Mouse (Mus musculus) stomach, embryonic 14.5 days (tissue): ENCODE data around the gene Mmgt2. TPM values are rescaled to one million over a fixed set of nuclear protein-coding genes. Genes with fewer than 3 reads are reported as not detected.

ENCODE experiments used
- ATAC-seq: fragments of 200-750 bp; cut with Nextera tagmentation; 2 replicates; pipeline ENCODE4 v1.8.0; 2017; ENCODE audit warnings: low read depth, moderate TSS enrichment; ENCODE audit not compliant: insufficient number of reproducible peaks, insufficient read depth, low FRiP score
- H3K27ac ChIP-seq: fragments of 300-500 bp; sonication (generic); 2 replicates; pipeline ENCODE4 v1.5.1; 2014; ENCODE audit warnings: mild to moderate bottlenecking, low read length, moderate library complexity, mixed read lengths
- H3K27me3 ChIP-seq: fragments of 300-500 bp; sonication (generic); 2 replicates; pipeline ENCODE4 v1.6.1; 2014; ENCODE audit warnings: low read length, control low read depth, mixed read lengths; ENCODE audit not compliant: control insufficient read depth, insufficient read depth
- H3K36me3 ChIP-seq: fragments of 300-500 bp; sonication (generic); 2 replicates; pipeline ENCODE4 v1.6.1; 2014; ENCODE audit warnings: mild to moderate bottlenecking, control low read depth, low read length, moderate library complexity, mixed read lengths; ENCODE audit not compliant: control insufficient read depth, insufficient read depth
- H3K4me1 ChIP-seq: fragments of 300-500 bp; sonication (generic); 2 replicates; pipeline ENCODE4 v1.6.1; 2014; ENCODE audit warnings: low read length, control low read depth, mixed read lengths; ENCODE audit not compliant: control insufficient read depth, insufficient read depth
- H3K4me2 ChIP-seq: fragments of 300-500 bp; sonication (generic); replicated peaks from 2 replicates; pipeline ENCODE4 v1.6.1; 2014; ENCODE audit warnings: low read depth, low read length, control low read depth
- H3K4me3 ChIP-seq: fragments of 300-500 bp; sonication (generic); 2 replicates; pipeline ENCODE4 v1.5.1; 2014; ENCODE audit warnings: low read depth, low read length, control low read depth
- H3K9ac ChIP-seq: fragments of 300-500 bp; sonication (generic); replicated peaks from 2 replicates; pipeline ENCODE4 v1.6.1; 2014; ENCODE audit warnings: low read depth, mild to moderate bottlenecking, control low read depth, low read length, moderate library complexity, mixed read lengths
- H3K9me3 ChIP-seq: fragments of 300-500 bp; sonication (generic); 2 replicates; pipeline ENCODE4 v1.6.1; 2016; ENCODE audit warnings: low read depth, low read length, control low read depth; ENCODE audit not compliant: control insufficient read depth
- WGBS: fragments of 180-500 bp; shearing (Covaris S2); extraction: QIAGEN DNeasy Blood & Tissue Kit; methylation state at CpG from one replicate; pipeline ENCODE4 v1.1.7; 2014; 5-methylcytosine and 5-hydroxymethylcytosine counted together
- polyA plus RNA-seq: library from polyadenylated mRNA; unstranded; fragments of >200 nt; fragmentation: Nextera tagmentation; extraction: Ambion mirVana; gene quantifications from 2 replicates; pipeline ENCODE4 v1.2.1, GENCODE M21; 2014

Gene Mmgt2
- polyA plus RNA-seq, 1 experiment from 2014 or later: 49.6 TPM

DNA sequence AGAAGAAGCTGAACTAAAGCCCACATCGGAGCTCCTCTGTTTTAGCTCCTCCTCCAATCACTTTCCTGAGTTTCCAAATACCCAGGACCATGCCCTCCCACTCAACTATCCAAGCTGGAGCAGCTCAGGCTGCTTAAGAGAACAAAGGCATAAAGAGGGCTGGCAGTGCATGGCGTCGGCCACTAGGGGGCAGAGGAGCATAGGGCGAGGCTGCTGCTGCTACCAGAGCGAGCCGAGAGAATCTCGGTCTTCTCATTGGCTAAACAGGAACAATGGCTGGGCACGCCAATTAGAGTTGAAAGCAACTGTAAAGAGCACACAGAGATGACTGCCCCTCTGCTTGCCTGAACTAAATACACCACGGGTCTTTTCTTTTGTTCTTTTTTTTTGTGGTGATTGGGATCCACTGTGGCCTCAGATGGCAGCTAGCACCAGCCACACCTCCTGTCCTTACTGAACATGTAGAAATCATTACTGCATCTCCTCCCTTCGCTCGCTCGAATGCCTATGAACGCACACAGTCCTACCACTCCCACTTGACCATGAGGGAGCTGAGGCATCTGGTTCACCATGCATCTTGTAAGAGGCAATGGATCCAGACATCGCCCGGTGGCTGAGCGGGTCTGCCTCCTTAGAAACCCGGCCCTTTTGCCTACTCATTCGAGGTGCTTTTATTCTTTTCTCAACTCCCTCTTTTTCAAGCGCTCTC is 34.7 kb upstream of the Mmgt2 start:
- Histone ChIP-seq H3K4me3 (0 out of 2 replicates have a peak overlapping the region, but pooled peaks have one; percentile 2), H3K27ac (peak overlapping the region; percentile 69), H3K27me3 (no peaks in the 10 kb centered on the region), H3K4me1 (no peaks in the 10 kb centered on the region), H3K9ac (0 out of 2 replicates have a peak overlapping the region, but pooled peaks have one; percentile 25), H3K36me3 (peaks cover 9% of the 10 kb centered on the region; the same call in 1 of the 2 replicates), H3K4me2 (peak overlapping the region; percentile 30), H3K9me3 (no peaks in the 10 kb centered on the region)
- 21% methylated on average over 19 of the region's 19 CpGs for WGBS
- ATAC-seq: peak; percentile 89

DNA sequence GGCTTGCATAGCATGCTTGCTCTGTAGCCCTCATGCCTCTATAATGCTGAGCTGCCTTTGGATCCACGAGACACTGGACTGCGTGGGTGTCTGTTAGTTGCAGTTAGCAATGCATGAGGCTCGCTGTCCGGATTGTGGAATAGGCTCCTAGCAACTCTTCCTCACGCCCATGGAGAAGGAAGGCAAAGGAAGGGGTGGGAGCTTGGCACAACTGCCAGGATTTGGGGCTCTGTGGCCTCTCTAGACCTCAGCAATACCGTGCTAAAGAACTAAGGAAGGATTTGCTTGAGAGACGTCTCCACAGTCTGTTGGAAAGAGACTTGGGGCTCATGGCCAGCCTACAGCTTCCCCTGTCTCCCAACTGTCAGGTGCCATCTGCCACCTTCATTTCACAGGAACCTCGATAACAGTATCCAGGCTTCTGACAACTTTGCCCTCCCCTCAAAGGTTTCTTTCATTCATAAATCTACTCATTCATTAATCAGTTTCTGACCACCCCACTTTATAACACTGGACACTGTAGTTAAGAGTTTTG is 33.5 kb upstream of the Mmgt2 start:
- no peak for ATAC-seq
- WGBS: 84% methylated on average over 8 of the region's 8 CpGs
- Histone ChIP-seq H3K27ac (no peak overlapping the region), H3K4me2 (no peak overlapping the region), H3K9ac (no peak overlapping the region), H3K9me3 (no peaks in the 10 kb centered on the region), H3K4me3 (no peak overlapping the region), H3K27me3 (no peaks in the 10 kb centered on the region), H3K4me1 (no peaks in the 10 kb centered on the region), H3K36me3 (peaks cover 6% of the 10 kb centered on the region; the same call in 1 of the 2 replicates)

DNA sequence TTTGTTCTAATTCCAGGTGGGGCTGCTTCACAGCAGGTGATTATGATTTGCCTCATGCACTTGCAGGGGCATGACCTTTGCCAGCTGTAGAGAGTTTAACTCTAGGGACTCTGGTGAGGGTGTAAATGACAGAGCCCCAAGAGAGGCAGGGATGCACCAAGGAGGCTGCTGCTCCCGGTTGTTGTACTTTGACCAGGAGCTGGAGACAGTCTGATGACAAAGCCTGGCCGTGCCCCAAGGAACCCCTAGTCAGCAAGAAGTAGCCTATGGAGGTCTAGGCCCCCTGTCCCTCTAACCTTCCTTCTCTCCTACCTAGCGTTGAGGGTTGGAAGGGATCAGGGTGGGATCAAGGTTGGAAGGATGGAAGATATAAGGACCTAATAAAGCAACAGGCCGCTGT is 33.0 kb upstream of the Mmgt2 start:
- H3K4me1 ChIP-seq: no peaks in the 10 kb centered on the region
- H3K27ac ChIP-seq: no peak overlapping the region
- H3K4me3 ChIP-seq: no peak overlapping the region
- 80% methylated on average over 4 of the region's 4 CpGs for WGBS
- H3K27me3 ChIP-seq: no peaks in the 10 kb centered on the region
- H3K9ac ChIP-seq: no peak overlapping the region
- ATAC-seq: no peak
- H3K4me2 ChIP-seq: no peak overlapping the region
- H3K9me3 ChIP-seq: no peaks in the 10 kb centered on the region
- peaks cover 4% of the 10 kb centered on the region; the same call in 1 of the 2 replicates for H3K36me3 ChIP-seq

DNA sequence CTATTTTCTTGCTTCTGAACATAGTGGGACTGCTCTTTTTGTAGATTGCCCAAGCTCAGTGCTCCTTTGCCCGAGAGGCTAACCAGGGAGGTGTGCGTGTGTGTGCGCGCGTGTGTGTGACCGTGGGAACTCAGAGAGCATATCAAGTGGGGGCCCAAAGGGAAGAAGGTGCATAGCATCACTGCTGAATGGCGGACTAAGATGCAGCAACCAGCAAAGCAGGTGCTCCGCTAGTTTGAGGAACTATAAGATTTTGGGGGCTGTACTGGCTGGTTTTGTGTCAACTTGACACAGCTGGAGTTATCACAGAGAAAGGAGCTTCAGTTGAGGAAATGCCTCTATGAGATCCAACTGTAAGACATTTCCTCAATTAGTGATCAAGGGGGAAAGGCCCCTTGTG is 27.4 kb upstream of the Mmgt2 start:
- no peak overlapping the region for H3K4me3 ChIP-seq
- 94% methylated on average over 8 of the region's 8 CpGs for WGBS
- no peak overlapping the region for H3K9ac ChIP-seq
- H3K36me3 ChIP-seq: 0 out of 2 replicates have a peak, but pooled peaks cover 2% of the 10 kb centered on the region
- no peaks in the 10 kb centered on the region for H3K27me3 ChIP-seq
- H3K4me2 ChIP-seq: no peak overlapping the region
- peaks cover 11% of the 10 kb centered on the region; the same call in 1 of the 2 replicates for H3K4me1 ChIP-seq
- no peak overlapping the region for H3K27ac ChIP-seq
- no peak for ATAC-seq
- no peaks in the 10 kb centered on the region for H3K9me3 ChIP-seq

DNA sequence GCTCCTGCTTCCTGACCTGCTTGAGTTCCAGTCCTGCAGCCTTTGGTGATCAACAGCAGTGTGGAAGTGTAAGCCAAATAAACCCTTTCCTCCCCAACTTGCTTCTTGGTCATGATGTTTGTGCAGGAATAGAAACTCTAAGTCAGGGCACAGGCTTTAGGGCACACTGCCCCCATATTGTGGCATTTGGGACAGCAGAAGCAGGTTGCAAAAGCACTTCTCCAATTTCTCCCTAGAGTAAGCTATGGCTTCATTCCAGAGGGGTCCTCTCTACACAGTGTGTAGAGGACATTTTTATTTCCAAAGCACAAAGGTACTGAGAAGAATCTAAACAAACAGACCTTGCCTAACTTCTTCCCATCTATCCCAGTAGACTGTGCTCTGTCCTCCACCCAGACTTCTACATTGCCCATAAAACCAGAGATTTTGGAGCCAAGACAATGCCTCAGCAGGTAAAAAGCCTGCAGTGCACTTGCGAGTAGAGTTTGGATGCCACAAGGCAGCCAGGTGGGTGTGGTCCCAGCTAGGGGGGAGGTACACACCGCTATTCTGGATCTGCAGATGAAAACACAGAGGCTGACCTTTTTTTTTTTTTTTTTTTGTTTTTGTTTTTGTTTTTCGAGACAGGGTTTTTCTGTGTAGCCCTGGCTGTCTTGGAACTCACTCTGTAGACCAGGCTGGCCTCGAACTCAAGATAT is 26.7 kb upstream of the Mmgt2 start:
- Histone ChIP-seq H3K36me3 (0 out of 2 replicates have a peak, but pooled peaks cover 2% of the 10 kb centered on the region), H3K4me3 (no peak overlapping the region), H3K27ac (no peak overlapping the region), H3K27me3 (no peaks in the 10 kb centered on the region), H3K4me1 (peaks cover 11% of the 10 kb centered on the region; the same call in 1 of the 2 replicates), H3K4me2 (no peak overlapping the region), H3K9ac (no peak overlapping the region), H3K9me3 (no peaks in the 10 kb centered on the region)
- 76% methylated on average over 4 of the region's 4 CpGs for WGBS
- ATAC-seq: no peak

DNA sequence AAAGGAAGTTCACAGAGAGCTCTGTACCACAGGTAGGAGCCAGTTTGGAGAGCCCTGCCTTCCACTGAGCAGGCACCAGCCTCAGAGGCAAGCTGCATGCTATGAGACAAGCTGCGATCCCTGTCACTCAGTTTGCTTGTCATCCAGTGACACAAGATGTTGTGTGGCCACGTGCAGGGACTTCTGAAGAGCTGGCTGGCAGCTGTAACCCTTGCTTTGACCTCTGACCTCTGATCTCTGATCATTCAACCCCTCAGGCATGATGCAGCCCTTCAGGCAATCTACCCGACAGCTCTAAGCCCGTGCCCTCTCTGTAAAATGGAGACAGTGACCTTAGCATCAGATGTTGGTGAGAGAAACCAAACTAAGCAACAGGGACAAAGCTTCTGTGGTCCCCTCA is 25.6 kb upstream of the Mmgt2 start:
- Histone ChIP-seq H3K4me1 (peaks cover 11% of the 10 kb centered on the region; the same call in 1 of the 2 replicates), H3K27me3 (no peaks in the 10 kb centered on the region), H3K27ac (no peak overlapping the region), H3K9ac (no peak overlapping the region), H3K4me2 (no peak overlapping the region), H3K36me3 (0 out of 2 replicates have a peak, but pooled peaks cover 2% of the 10 kb centered on the region), H3K4me3 (no peak overlapping the region), H3K9me3 (no peaks in the 10 kb centered on the region)
- 52% methylated on average over 4 of the region's 4 CpGs for WGBS
- ATAC-seq: no peak

DNA sequence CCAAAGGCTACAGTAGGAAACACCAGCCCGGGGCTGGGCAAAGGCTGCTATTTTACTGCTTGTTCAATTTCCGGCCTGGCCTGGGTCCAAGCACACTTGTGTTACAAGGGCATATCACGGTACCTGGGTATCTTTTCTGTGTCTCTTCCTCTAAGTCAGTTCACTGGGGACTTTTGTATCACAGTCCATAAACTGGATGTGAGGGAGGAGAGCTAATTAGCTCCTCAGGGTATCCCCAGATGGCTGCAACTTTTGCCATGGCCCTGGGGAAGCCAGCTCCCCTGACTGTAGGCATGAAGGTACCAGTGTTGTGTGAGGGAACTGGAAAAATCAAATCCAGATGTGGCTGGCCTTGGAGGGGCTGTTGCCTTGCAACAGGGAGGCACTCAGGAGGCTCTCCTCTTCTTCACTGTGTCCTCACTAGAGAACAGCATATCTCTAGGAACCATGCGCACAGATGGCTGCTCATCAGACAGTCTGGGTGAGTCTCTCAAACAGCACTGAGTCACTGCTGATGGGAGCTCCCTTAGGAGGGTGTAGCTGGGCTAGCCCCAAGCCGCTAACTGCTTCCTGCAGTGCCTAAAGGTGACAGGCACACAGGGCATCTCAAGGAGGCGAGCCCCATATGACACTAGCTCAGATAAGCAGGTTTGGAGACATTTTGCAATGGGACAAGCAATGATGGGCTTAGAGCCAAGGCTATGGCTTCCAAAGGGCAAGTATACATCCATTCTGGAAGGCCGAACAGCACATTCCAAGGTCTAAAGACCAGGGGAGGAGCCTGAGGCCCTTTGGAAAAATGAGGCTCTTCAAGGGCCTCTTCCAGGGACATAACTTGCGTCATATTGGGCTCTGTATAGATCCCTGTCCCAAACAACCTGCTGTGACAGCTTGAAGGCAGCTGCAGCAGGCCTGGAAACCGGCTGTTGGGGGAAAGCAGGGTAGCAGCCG is 23.8 kb upstream of the Mmgt2 start:
- H3K27ac ChIP-seq: peak overlapping the region; percentile 39; the same call in 1 of the 2 replicates
- H3K27me3 ChIP-seq: no peaks in the 10 kb centered on the region
- H3K9me3 ChIP-seq: no peaks in the 10 kb centered on the region
- peaks cover 23% of the 10 kb centered on the region; the same call in 1 of the 2 replicates for H3K4me1 ChIP-seq
- H3K4me2 ChIP-seq: no peak overlapping the region
- 65% methylated on average over 10 of the region's 10 CpGs for WGBS
- H3K9ac ChIP-seq: no peak overlapping the region
- H3K36me3 ChIP-seq: no peaks in the 10 kb centered on the region
- no peak overlapping the region for H3K4me3 ChIP-seq
- peak; percentile 48; the same call in 1 of the 2 replicates for ATAC-seq
